Mouse (Mus musculus): ENCODE measurements around the gene Nol3.

DNA sequence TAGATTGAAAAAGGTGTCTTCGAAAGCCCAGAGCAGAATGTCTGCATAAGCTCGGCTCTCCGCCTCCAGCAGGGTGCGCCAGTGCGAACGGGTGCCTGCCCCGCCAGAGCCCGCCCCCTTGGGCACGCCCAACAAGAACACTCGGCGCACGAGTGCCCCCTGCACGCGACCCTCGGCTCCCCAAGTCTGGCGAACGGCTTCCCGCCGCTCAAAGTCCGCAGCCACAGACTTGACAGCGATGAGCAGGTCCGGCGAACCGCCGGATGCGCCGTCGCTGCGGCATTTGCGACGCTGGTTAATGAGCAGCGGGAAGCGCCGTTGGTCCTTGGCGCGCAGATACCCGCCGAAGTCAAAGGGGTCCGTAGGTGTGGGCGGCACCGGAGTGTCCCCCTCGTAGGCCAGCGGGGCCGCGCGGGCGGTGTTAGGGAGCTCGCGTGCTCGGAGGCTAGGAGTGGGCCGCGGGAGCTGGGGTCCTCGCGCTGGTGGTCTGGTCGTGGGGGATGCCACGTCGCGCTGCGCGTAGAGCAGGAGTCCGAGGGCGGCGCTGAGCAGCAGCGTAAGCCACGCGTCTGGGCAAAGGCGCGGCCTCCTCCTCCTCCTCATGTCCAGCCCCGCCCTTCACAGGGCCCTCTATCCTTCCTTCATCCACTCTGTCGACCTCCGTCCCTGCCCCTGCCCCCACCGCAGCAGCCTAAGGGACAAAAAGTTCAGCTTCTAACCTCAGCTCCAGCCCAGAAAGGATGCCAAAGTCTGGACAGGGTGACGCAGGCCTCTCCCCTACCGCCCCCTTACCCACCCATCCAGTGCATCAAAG is 21.6 kb upstream of the Nol3 start:
- TF ChIP-seq CTCF (IDR thresholded peaks at IDR 0.05) (peak; percentile 94), EP300 (IDR thresholded peaks at IDR 0.05; ENCODE audit: insufficient read depth, low read depth, low read length) (peak; percentile 64; the same call in 1 of the 2 replicates), POLR2A (IDR thresholded peaks at IDR 0.05; ENCODE audit: insufficient read depth, low read depth, low read length) (no peak; the same call in none of the 2 replicates)
